Mouse (Mus musculus): Measurements from ENCODE around the gene Rgcc. TPM values are rescaled to one million over a fixed set of nuclear protein-coding genes. Genes with fewer than 3 reads are reported as not detected.
A peak's percentile ranks its signal among the peaks of the same experiment; 100 is the strongest.

Rgcc gene
- total RNA-seq, 1 experiment from 2014 or later, result 20.8 TPM

DNA sequence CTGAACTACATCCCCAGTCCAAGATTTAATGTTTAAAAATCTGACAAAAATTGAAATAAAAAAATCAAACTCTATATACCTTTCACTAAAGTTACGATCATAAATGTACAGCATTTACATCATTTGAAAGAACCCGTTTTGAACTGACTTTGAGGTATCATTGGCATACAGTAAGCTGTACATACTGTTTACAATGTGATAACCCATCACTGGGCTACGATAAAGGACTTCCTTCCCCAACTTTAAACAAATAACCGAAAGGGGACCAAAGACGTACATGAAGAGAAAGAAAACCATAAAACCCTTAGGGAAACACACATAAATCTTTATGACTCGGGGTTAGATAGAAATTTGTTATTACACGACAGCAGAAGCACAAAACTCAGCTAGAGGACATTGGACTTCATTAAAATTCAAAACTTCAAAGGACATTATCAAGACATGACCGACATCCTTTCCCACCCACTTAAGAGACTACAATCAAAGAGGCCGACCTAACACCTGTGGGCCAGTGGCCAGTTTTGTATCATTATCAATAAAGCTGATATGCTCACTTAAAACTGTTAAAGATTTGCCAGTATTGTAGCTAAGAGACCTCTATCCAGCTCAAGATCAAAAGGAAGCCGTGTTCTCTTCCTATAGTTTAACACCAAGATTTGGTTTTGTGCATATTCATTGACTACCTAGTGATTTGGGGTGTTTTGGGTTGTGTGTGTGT is 42.2 kb downstream of the Rgcc start:
- no peak for ATAC-seq (ENCODE audit: extremely low read depth, insufficient number of reproducible peaks, low FRiP score, poor library complexity, severe bottlenecking)

DNA sequence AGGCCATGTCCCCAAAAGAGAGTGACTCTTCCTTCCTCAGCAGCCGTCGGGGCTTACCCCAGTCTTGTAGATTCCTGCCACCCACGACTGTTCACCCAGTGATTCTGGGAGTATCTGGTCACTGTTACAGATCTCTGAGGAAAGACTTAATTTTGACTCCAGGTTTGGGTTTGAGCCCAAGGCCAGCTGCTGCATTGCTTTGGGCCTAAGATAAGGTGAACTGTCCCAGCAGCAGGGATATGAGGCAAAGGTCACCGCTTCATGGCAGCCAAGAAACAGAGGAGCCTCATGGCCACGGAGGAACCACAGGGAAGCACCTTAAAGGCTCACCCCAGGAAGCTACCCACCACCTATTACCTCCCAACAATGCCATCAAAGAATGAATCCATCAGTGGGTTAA is 44.8 kb downstream of the Rgcc start:
- ATAC-seq (ENCODE audit: extremely low read depth, insufficient number of reproducible peaks, low FRiP score, poor library complexity, severe bottlenecking), result no peak

DNA sequence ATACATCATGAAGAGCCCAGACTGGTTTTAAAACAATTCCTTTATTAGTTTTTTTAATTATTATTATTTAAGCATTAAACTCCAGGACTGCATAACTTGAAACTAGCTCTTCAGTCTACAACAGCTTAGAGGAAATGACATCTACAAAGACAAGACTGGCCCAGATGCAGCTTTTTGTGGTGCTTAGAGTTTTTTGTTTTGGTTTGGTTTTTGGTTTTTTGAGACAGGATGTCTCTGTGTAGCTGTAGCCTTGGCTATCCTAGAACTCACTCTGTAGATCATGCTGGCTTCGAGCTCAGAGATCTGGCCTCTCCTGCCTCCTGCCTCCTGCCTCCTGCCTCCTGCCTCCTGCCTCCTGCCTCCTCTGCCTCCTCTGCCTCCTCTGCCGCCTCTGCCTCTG is 45.7 kb downstream of the Rgcc start:
- no peak for ATAC-seq (ENCODE audit: extremely low read depth, insufficient number of reproducible peaks, low FRiP score, poor library complexity, severe bottlenecking)

DNA sequence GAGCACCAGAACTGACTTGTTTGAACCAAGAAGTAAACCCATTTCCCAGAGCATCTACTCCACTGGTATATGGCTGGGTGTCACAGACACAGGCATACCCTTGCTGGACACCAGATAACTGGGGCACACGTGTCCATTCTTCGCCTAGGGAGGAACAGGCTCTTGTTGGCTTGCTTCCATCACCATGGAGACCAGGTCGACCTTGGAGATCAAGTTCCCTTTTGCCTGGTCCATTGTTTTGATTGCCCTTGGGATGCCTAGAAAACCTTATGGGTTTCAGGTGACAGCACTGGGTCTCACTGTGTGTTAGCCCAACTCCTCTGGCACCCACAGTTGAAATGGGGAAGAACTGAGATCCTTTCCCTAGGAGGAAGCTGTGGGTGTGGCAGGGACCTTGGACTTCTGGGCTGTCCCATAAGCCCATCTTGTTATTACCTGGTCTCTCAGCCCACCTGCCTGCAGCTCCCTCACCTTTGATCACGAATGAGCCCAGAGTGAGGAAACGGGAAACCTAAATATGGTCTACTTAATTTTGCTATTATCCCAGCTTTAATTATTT is 49.6 kb downstream of the Rgcc start:
- no peak for ATAC-seq (ENCODE audit: extremely low read depth, insufficient number of reproducible peaks, low FRiP score, poor library complexity, severe bottlenecking)

- no peak for ATAC-seq (ENCODE audit: extremely low read depth, insufficient number of reproducible peaks, low FRiP score, poor library complexity, severe bottlenecking)
Measured at GRCm38 (mm10) chr14:79244571-79244970, 56.9 kb downstream of the Rgcc start.

- ATAC-seq (ENCODE audit: extremely low read depth, insufficient number of reproducible peaks, low FRiP score, poor library complexity, severe bottlenecking), result peak; percentile 51; the same call in 1 of the 2 replicates
Measured at GRCm38 (mm10) chr14:79243038-79243883, 58.2 kb downstream of the Rgcc start.

- ATAC-seq (ENCODE audit: extremely low read depth, insufficient number of reproducible peaks, low FRiP score, poor library complexity, severe bottlenecking), result no peak
Measured at GRCm38 (mm10) chr14:79242386-79242720, 59.1 kb downstream of the Rgcc start.

- ATAC-seq (ENCODE audit: extremely low read depth, insufficient number of reproducible peaks, low FRiP score, poor library complexity, severe bottlenecking), result no peak
Measured at GRCm38 (mm10) chr14:79241656-79242385, 59.6 kb downstream of the Rgcc start.

DNA sequence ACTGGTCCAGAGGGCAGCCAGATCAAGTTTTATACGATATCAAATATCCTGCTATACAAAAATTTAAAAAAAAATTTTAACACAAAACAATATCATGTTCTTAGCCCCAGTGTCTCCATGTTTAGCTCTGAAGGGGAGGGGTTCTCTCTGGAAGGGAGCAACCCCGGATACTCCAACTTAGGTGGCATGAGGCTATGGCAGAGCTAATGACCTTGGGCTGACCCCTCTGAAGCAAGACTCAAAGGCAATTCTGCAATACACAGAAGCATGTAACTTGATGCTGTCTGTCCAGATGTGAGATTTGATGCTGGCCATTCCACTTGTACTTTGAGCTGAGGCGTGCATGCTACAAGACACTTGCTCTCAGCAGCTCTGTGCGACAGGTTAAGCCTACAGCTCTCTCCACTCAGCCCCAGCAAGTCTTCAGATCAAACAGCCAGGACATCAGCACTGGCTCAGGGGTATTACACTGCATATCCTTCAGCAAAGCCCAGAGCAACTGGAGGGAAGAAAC is 60.3 kb downstream of the Rgcc start:
- no peak for ATAC-seq (ENCODE audit: extremely low read depth, insufficient number of reproducible peaks, low FRiP score, poor library complexity, severe bottlenecking)

- no peak for ATAC-seq (ENCODE audit: extremely low read depth, insufficient number of reproducible peaks, low FRiP score, poor library complexity, severe bottlenecking)
Measured at GRCm38 (mm10) chr14:79239402-79239801, 62.0 kb downstream of the Rgcc start.

Other genes starting within 250 kb of the Rgcc start
- gene Zfp957, start 54.3 kb downstream of the Rgcc start, total RNA-seq (2017), result not detected in 2 replicates
- gene Naa16, start 89.1 kb upstream of the Rgcc start, total RNA-seq (2017), result 34.7 and 51.9 TPM in 2 replicates
- 1.9 and 4.5 TPM in 2 replicates for gene Mtrf1, start 96.1 kb upstream of the Rgcc start, total RNA-seq (2017)
- 27.3 and 32.1 TPM in 2 replicates for gene Kbtbd7, start 124.9 kb upstream of the Rgcc start, total RNA-seq (2017)
- 0.37 and 0.47 TPM in 2 replicates for gene Kbtbd6, start 150.2 kb upstream of the Rgcc start, total RNA-seq (2017)
- 216 and 249 TPM in 2 replicates for gene Elf1, start 179.5 kb upstream of the Rgcc start, total RNA-seq (2017)
- 64.7 and 66.0 TPM in 2 replicates for gene Wbp4, start 179.9 kb upstream of the Rgcc start, total RNA-seq (2017)

All from neutrophil, adult 5-6 weeks (primary cell).